Mouse (Mus musculus) adipocyte (in vitro differentiated cells): Measurements from ENCODE around the gene Olfr1315-ps1.

Experiments
- DNase-seq: peaks from one replicate; pipeline ENCODE4 v3.0.0-alpha.2; 2016; ENCODE audit warnings: low spot score

The Olfr1315-ps1 gene

DNA sequence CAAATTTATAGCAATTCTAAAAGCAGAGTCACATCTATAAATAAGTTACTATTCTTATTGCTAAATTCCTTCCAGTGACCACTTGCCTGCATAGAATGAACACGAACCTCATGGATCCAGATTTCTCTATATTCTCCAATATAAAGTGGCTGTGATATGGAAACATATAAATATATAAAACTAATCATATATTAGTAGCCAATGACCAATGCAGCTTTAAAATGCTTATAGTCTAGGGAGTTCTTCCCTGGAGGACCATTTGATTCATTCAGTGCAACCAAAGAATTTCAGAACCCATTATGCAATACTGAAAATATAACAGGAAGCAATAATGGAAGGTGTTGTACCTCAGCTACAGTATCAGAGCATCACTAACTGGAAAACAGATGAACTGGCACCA lies at the start of gene Olfr1315-ps1:
Olfr1315-ps1 (minus strand) TSS at position 101 of the 400 bp plus-strand sequence.
- no peak for DNase-seq

DNA sequence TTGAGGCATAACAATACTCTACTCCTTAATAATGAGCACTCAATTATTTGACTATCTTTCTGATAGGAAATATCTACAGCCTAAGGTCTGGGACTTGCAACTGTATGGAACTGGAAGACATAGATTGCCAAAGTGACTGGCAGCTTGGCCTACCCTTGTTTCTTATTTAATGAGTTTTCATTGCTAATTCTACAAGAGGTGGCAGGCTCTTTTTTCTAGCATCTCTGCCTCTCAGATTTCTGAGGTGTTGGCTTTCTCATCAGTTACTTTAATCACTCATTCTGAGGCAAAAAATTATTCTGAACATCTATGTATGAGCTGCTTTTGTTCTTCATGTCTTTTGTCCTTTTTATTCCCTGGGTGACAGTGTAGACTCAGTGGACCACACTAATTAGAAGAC lies 38.7 kb upstream of the Olfr1315-ps1 start, which contains the start of gene Olfr1318:
Olfr1318 (plus strand) TSS at position 301 of the 400 bp plus-strand sequence.
- DNase-seq: no peak

DNA sequence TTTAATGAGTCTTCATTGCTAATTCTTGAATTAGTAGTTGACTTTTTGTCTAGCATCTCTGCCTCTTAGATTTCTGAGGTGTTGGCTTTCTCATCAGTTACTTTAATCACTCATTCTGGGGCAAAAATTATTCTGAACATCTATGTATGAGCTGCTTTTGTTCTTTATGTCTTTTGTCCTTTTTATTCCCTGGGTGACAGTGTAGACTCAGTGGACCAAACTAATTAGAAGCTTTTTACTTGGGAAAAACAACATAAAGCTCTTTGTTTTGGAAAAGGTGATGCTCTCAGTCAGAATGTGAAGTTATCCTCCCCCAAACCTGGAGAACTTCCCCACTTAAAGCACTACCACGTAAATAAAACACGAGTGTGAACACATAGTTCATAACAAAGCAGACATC lies 24.8 kb upstream of the Olfr1315-ps1 start, which contains the start of gene Olfr1317:
Olfr1317 (plus strand) TSS at position 301 of the 400 bp plus-strand sequence.
- DNase-seq: no peak

DNA sequence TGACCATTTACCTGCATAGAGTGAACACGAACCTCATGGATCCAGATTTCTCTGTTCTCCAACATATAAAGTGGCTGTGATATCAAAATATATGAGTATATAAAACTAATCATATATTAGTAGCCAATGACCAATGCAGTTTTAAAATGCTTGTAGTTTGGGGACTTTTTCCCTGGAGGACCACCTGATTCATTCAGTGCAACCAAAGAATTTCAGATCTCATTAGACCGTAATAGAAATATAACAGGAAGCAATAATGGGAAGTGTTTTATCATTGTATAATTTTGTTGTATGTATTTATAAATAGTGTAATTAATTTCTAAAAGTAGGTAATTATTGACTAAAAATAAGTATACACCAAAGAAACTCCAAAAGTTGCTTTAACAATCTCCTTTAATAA lies 19.6 kb upstream of the Olfr1315-ps1 start, which contains the start of gene Olfr1316:
Olfr1316 (minus strand) TSS at position 101 of the 400 bp plus-strand sequence.
- DNase-seq: no peak

DNA sequence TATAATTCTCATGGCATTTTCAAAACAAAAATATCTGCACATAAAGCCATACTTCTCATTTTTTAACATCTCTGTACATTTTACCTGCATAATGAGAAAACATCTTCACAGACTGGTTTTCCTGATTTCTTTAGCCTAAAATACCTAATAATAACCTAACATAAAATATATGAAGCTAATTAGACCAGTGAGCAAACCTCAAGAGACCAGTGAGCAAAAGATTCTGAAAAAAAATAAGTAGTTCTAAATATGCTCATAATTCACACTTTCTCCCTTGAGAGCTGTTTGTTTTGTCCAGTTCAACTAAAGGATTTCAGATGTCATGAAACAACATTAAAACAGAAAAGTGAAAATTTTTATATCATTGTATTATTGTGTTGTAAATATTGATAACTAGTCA lies 18.6 kb downstream of the Olfr1315-ps1 start, which contains the start of gene Olfr1314:
Olfr1314 (minus strand) TSS at position 101 of the 400 bp plus-strand sequence.
- no peak for DNase-seq

DNA sequence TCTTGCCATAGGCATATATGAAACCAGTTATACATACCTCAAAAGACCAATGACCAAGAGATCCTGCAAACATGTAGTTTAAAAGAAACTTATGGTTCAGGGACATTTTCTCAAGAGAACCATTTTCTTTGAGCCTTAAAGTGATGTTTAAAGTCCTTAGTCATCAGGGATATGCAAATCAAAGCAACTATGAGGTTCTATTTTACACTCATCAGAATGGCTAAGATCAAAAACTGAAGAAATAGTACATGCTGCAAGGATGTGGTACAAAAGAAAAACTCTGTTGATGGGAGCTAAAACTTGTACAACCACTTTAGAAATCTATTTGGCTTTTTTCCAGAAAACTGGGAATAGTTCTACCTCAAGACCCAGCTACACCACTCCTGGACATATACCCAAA lies 37.5 kb downstream of the Olfr1315-ps1 start, which contains the start of gene Olfr1313:
Olfr1313 (minus strand) TSS at position 101 of the 400 bp plus-strand sequence.
- DNase-seq: no peak
